Mouse (Mus musculus) liver, embryonic 15.5 days (tissue): Measurements from ENCODE around the gene Ovca2. TPM values are rescaled to one million over a fixed set of nuclear protein-coding genes. Genes with fewer than 3 reads are reported as not detected.

Experiments used
- ATAC-seq: fragments of 200-750 bp; cut with Nextera tagmentation; 2 replicates; pipeline ENCODE4 v1.8.0; 2017; ENCODE audit warnings: moderate number of reproducible peaks, mild to moderate bottlenecking, moderate library complexity; ENCODE audit not compliant: insufficient read depth
- H3K27ac ChIP-seq: fragments of 300-500 bp; sonication (generic); replicated peaks from 2 replicates; pipeline ENCODE4 v1.5.1; 2015; ENCODE audit warnings: mild to moderate bottlenecking, inconsistent platforms
- H3K27me3 ChIP-seq: fragments of 300-500 bp; sonication (generic); 2 replicates; pipeline ENCODE4 v1.6.1; 2015; ENCODE audit warnings: mild to moderate bottlenecking, inconsistent platforms
- H3K36me3 ChIP-seq: fragments of 300-500 bp; sonication (generic); replicated peaks from 2 replicates; pipeline ENCODE4 v1.6.1; 2015; ENCODE audit warnings: moderate library complexity, mild to moderate bottlenecking, inconsistent platforms
- H3K4me1 ChIP-seq: fragments of 300-500 bp; sonication (generic); replicated peaks from 2 replicates; pipeline ENCODE4 v1.6.1; 2015; ENCODE audit warnings: inconsistent platforms
- H3K4me2 ChIP-seq: fragments of 300-500 bp; sonication (generic); 2 replicates; pipeline ENCODE4 v1.6.1; 2015; ENCODE audit warnings: moderate library complexity, mild to moderate bottlenecking, inconsistent platforms
- H3K4me3 ChIP-seq: fragments of 300-500 bp; sonication (generic); replicated peaks from 2 replicates; pipeline ENCODE4 v1.5.1; 2015; ENCODE audit warnings: mild to moderate bottlenecking, inconsistent platforms
- H3K9ac ChIP-seq: fragments of 300-500 bp; sonication (generic); 2 replicates; pipeline ENCODE4 v1.6.1; 2015; ENCODE audit warnings: moderate library complexity, mild to moderate bottlenecking, inconsistent platforms
- H3K9me3 ChIP-seq: fragments of 300-500 bp; sonication (generic); replicated peaks from 2 replicates; pipeline ENCODE4 v1.6.1; 2016; ENCODE audit warnings: inconsistent platforms
- WGBS: fragments of 180-500 bp; shearing (Covaris S2); methylation state at CpG from one replicate; pipeline ENCODE4 v1.1.7; 2015; ENCODE audit warnings: mixed read lengths; ENCODE audit not compliant: insufficient replicate concordance; 5-methylcytosine and 5-hydroxymethylcytosine counted together
- polyA plus RNA-seq: library from polyadenylated mRNA; unstranded; fragments of >200 nt; fragmentation: Nextera tagmentation; extraction: Ambion mirVana; gene quantifications from 2 replicates; pipeline ENCODE4 v1.2.1, GENCODE M21; 2015

Ovca2 gene
- polyA plus RNA-seq, 1 experiment from 2014 or later = 10.2 TPM

DNA sequence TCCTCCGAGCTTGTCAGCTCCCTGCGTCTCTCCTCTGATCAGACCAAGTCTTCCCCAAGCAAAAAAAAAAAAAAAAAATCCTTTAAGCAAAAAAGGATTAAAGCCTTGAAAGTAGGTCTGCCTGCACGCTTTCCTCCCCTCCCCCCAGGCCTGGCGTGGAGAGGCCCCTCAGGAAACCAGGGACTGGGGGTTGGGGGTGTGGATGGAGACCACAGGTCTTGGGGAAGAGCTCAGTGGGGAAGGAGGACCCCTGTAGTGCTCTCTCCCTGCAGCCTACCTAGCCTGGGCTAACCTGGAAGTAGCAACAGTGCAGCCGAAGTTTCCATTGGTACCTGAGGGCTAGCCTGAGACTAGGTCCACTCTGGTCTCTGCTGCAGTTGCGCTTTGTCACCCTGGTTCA, 32.1 kb upstream of the Ovca2 start:
- H3K4me2 ChIP-seq = peak overlapping the region; percentile 3; the same call in 1 of the 2 replicates
- H3K4me3 ChIP-seq = no peak overlapping the region
- peaks cover 71% of the 10 kb centered on the region for H3K4me1 ChIP-seq
- peaks cover 18% of the 10 kb centered on the region for H3K27me3 ChIP-seq
- H3K36me3 ChIP-seq = no peaks in the 10 kb centered on the region
- H3K27ac ChIP-seq = peak overlapping the region; percentile 75
- WGBS = 62% methylated on average over 6 of the region's 6 CpGs
- H3K9ac ChIP-seq = no peak overlapping the region; the same call in 1 of the 2 replicates
- H3K9me3 ChIP-seq = no peaks in the 10 kb centered on the region
- no peak for ATAC-seq

DNA sequence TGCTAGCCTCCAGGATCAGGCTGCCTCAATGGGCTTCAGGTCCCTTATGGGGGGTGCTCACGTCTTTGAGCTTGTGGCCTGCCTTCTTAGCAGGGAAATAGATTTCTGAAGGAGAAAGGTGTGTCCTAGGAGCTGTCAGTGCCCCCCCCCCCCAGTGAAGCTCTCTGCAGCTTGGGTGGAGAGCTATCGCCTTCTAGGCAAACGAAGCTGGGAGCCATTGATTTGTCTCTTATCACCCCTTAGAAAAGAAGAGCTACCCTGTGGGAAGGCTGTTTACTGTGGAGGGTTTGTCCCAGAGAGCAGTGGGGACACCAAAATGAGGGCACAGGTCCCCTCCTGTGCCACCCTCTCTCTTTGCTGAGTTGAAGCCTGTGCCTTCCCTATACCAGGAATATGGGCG, 31.5 kb upstream of the Ovca2 start:
- H3K4me2 ChIP-seq = peak overlapping the region; percentile 53
- 0 out of 2 replicates have a peak overlapping the region, but pooled peaks have one; percentile 26 for H3K9ac ChIP-seq
- peaks cover 66% of the 10 kb centered on the region for H3K4me1 ChIP-seq
- peaks cover 18% of the 10 kb centered on the region for H3K27me3 ChIP-seq
- WGBS = 37% methylated on average over 4 of the region's 4 CpGs
- H3K27ac ChIP-seq = peak overlapping the region; percentile 75
- peak; percentile 74 for ATAC-seq
- no peaks in the 10 kb centered on the region for H3K9me3 ChIP-seq
- H3K36me3 ChIP-seq = no peaks in the 10 kb centered on the region
- H3K4me3 ChIP-seq = no peak overlapping the region; the same call in 1 of the 2 replicates

DNA sequence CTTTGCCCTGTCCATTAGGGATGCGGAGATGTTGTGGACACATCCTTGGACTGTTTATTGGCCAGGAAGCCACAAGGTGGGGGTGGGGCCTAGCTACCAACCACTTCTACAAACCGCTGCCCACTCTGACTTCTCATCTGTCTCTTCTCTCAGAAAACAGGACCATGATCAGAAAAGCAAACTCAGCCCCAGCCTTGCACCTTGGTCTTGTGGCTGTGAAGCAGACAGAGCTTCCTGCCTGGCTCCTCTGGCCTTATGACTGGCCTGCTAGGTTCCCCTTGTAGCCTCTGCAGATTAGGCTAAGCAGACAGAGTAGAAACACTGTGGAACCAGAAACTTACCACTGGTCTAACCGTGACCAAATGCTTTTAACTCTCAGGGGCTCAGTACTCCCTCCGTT, 30.7 kb upstream of the Ovca2 start:
- WGBS = 40% methylated on average over 4 of the region's 4 CpGs
- peak overlapping the region; percentile 75 for H3K27ac ChIP-seq

DNA sequence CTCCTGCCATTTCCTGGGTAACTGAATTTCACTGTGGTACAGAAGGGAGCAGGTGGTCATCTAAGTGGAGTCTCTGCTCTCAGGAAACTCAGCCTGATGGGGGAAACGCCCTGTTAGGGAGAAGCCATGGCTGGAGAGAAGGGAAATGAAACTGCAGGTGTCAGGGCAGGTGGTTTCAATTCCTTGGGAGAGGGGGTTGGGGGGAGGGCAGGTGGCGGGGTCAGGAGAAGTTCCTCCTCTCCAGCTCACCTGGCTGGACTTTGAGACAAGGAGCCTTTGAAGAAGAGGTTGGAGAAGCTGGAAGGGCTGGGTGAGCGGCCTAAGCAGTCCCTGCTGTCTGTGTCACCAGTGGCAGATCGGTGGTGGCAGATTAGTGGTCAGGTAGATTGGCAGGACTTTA, 27.7 kb upstream of the Ovca2 start:
- H3K27ac ChIP-seq = no peak overlapping the region
- WGBS = 66% methylated on average over 4 of the region's 4 CpGs
- no peak overlapping the region for H3K9ac ChIP-seq
- no peak overlapping the region for H3K4me2 ChIP-seq
- peaks cover 50% of the 10 kb centered on the region for H3K4me1 ChIP-seq
- H3K36me3 ChIP-seq = no peaks in the 10 kb centered on the region
- no peak overlapping the region for H3K4me3 ChIP-seq
- peaks cover 10% of the 10 kb centered on the region; the same call in 1 of the 2 replicates for H3K27me3 ChIP-seq
- no peaks in the 10 kb centered on the region for H3K9me3 ChIP-seq
- no peak for ATAC-seq

More for the DNA sequence above, 30.7 kb upstream of the Ovca2 start:
- H3K4me1 ChIP-seq = peaks cover 67% of the 10 kb centered on the region
- H3K9me3 ChIP-seq = no peaks in the 10 kb centered on the region
- H3K4me2 ChIP-seq = no peak overlapping the region
- no peak overlapping the region for H3K4me3 ChIP-seq
- ATAC-seq = no peak
- no peak overlapping the region for H3K9ac ChIP-seq
- H3K36me3 ChIP-seq = no peaks in the 10 kb centered on the region
- H3K27me3 ChIP-seq = peaks cover 12% of the 10 kb centered on the region; the same call in 1 of the 2 replicates

GRCm38 (mm10) chr11:75204472-75204871, 25.8 kb upstream of the Ovca2 start:
- Histone ChIP-seq H3K9ac (no peak overlapping the region), H3K4me3 (no peak overlapping the region), H3K9me3 (no peaks in the 10 kb centered on the region), H3K27ac (no peak overlapping the region), H3K4me1 (peaks cover 35% of the 10 kb centered on the region), H3K27me3 (peaks cover 29% of the 10 kb centered on the region), H3K4me2 (no peak overlapping the region), H3K36me3 (no peaks in the 10 kb centered on the region)
- ATAC-seq = no peak
- WGBS = 35% methylated on average over 9 of the region's 9 CpGs

GRCm38 (mm10) chr11:75203926-75204325, 25.3 kb upstream of the Ovca2 start:
- Histone ChIP-seq H3K27me3 (peaks cover 33% of the 10 kb centered on the region), H3K27ac (no peak overlapping the region), H3K4me3 (no peak overlapping the region), H3K4me1 (peaks cover 30% of the 10 kb centered on the region), H3K9me3 (no peaks in the 10 kb centered on the region), H3K36me3 (no peaks in the 10 kb centered on the region), H3K4me2 (no peak overlapping the region), H3K9ac (no peak overlapping the region)
- 77% methylated on average over 4 of the region's 4 CpGs for WGBS
- ATAC-seq = no peak

- Histone ChIP-seq H3K27ac (no peak overlapping the region), H3K9me3 (no peaks in the 10 kb centered on the region), H3K9ac (no peak overlapping the region), H3K4me3 (no peak overlapping the region), H3K4me2 (no peak overlapping the region), H3K36me3 (no peaks in the 10 kb centered on the region), H3K4me1 (peaks cover 28% of the 10 kb centered on the region), H3K27me3 (peaks cover 54% of the 10 kb centered on the region)
- no peak for ATAC-seq
- 52% methylated on average over 8 of the region's 8 CpGs for WGBS
Observed at GRCm38 (mm10) chr11:75201721-75202120, 23.1 kb upstream of the Ovca2 start.

DNA sequence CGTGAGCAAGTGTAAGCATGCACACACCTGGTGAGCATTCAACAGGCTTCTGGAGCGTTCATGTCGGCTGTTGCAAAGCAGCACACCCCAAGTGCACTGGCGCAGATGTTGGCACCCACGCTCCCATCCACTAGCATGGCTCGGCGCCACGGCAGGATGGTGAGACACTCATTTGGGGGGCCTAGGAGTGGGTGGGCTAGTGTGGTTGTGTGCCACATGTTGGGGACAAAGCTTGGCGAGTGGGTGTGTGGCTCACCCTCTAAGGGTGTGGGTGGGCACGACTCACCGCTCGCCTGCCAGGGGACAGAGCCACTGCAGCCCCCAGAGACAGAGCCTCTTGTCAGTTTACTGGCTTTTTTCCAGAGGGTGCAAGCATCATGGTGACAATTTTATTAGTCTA, 22.3 kb upstream of the Ovca2 start:
- H3K27me3 ChIP-seq = peaks cover 62% of the 10 kb centered on the region
- 79% methylated on average over 12 of the region's 12 CpGs for WGBS
- no peak overlapping the region for H3K4me2 ChIP-seq

DNA sequence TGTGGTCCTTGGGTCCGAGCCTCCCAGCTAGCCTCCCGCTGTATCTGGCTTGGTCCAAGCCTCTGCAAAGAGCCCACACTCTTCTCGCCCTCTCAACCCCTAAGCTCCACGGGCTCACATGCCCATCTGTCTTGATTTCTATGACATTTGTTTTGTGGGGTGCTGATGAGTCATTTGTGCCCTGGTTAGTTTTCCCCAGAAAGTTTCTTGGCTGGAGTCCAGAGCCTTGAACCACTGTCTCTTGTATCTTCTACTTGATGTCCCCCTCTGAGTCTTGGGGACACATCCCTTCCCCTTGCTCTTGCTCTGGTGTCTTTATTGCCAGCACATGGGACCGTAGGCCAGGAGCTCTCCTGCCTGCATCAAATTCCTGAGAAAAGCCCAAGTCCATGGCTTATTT, 21.3 kb upstream of the Ovca2 start:
- Histone ChIP-seq H3K27me3 (peaks cover 72% of the 10 kb centered on the region), H3K36me3 (no peaks in the 10 kb centered on the region), H3K27ac (no peak overlapping the region), H3K9ac (no peak overlapping the region), H3K9me3 (no peaks in the 10 kb centered on the region), H3K4me1 (peaks cover 31% of the 10 kb centered on the region), H3K4me2 (no peak overlapping the region), H3K4me3 (no peak overlapping the region)
- ATAC-seq = no peak
- WGBS = 61% methylated on average over 5 of the region's 5 CpGs

More for the DNA sequence above, 22.3 kb upstream of the Ovca2 start:
- Histone ChIP-seq H3K27ac (no peak overlapping the region), H3K4me1 (peaks cover 28% of the 10 kb centered on the region), H3K36me3 (no peaks in the 10 kb centered on the region), H3K4me3 (no peak overlapping the region), H3K9ac (no peak overlapping the region), H3K9me3 (no peaks in the 10 kb centered on the region)
- no peak for ATAC-seq

- H3K4me1 ChIP-seq = peaks cover 31% of the 10 kb centered on the region
- H3K27me3 ChIP-seq = peaks cover 79% of the 10 kb centered on the region
- H3K4me2 ChIP-seq = no peak overlapping the region
- no peak for ATAC-seq
- H3K9me3 ChIP-seq = no peaks in the 10 kb centered on the region
- no peaks in the 10 kb centered on the region for H3K36me3 ChIP-seq
- H3K9ac ChIP-seq = no peak overlapping the region
- no peak overlapping the region for H3K27ac ChIP-seq
- WGBS = 56% methylated on average over 4 of the region's 4 CpGs
- H3K4me3 ChIP-seq = no peak overlapping the region
Observed at GRCm38 (mm10) chr11:75198792-75199191, 20.2 kb upstream of the Ovca2 start.

GRCm38 (mm10) chr11:75197956-75198355, 19.3 kb upstream of the Ovca2 start:
- 29% methylated on average over 7 of the region's 7 CpGs for WGBS
- Histone ChIP-seq H3K4me2 (no peak overlapping the region), H3K9me3 (no peaks in the 10 kb centered on the region), H3K27ac (no peak overlapping the region), H3K27me3 (peaks cover 87% of the 10 kb centered on the region), H3K36me3 (no peaks in the 10 kb centered on the region), H3K4me1 (peaks cover 40% of the 10 kb centered on the region), H3K4me3 (no peak overlapping the region), H3K9ac (no peak overlapping the region)
- ATAC-seq = no peak

- no peak overlapping the region for H3K4me3 ChIP-seq
- H3K36me3 ChIP-seq = no peaks in the 10 kb centered on the region
- H3K4me2 ChIP-seq = no peak overlapping the region
- peaks cover 97% of the 10 kb centered on the region for H3K27me3 ChIP-seq
- H3K27ac ChIP-seq = no peak overlapping the region
- WGBS = 48% methylated on average over 6 of the region's 6 CpGs
- H3K9me3 ChIP-seq = no peaks in the 10 kb centered on the region
- peaks cover 42% of the 10 kb centered on the region for H3K4me1 ChIP-seq
- no peak overlapping the region for H3K9ac ChIP-seq
- no peak for ATAC-seq
Observed at GRCm38 (mm10) chr11:75196131-75196530, 17.5 kb upstream of the Ovca2 start.
